Mouse (Mus musculus): ENCODE data around the gene Maml1. TPM values are rescaled to one million over a fixed set of nuclear protein-coding genes. Genes with fewer than 3 reads are reported as not detected.

Gene Maml1
- total RNA-seq, 4 experiments from 2014 or later, result 9.9 to 11.1 (median 10.6) TPM

Small RNA genes within 50 kb of the gene (microRNA-seq; reads per million reads assigned to microRNA genes)
- 0.44 to 2.7 reads per million in 2 experiments for gene Mir6919

Other genes starting within 250 kb of the Maml1 start
- gene Tbc1d9b, start 160.9 kb downstream of the Maml1 start, total RNA-seq (2022), result 100 to 1,000 TPM; 125 to 140 (median 133) TPM
- gene Mrnip, start 117.9 kb downstream of the Maml1 start, total RNA-seq (2022), result 10 to 100 TPM; 14.4 to 19.1 (median 15.7) TPM
- gene Sqstm1, start 81.5 kb downstream of the Maml1 start, total RNA-seq (2022), result 100 to 1,000 TPM; 498 to 523 (median 522) TPM
- gene Mgat4b, start 81.4 kb downstream of the Maml1 start, total RNA-seq (2022), result 10 to 100 TPM; 61.3 to 68.0 (median 65.8) TPM
- gene Ltc4s, start 53.7 kb downstream of the Maml1 start, total RNA-seq (2022), result 10 to 100 TPM in 1 of 4 experiments, 1 to 10 TPM in 3; 8.0 to 15.8 (median 8.8) TPM
- 100 to 1,000 TPM; 371 to 437 (median 413) TPM for gene Canx, start 33.4 kb upstream of the Maml1 start, total RNA-seq (2022)
- not detected for gene Cby3, start 62.2 kb upstream of the Maml1 start, total RNA-seq (2022)
- gene Hnrnph1, start 84.7 kb upstream of the Maml1 start, total RNA-seq (2022), result 100 to 1,000 TPM; 180 to 274 (median 221) TPM
- 10 to 100 TPM; 28.2 to 31.5 (median 29.8) TPM for gene Rufy1, start 138.8 kb upstream of the Maml1 start, total RNA-seq (2022)

All from left cerebral cortex, adult 8-10 months (tissue).